Mouse (Mus musculus): ENCODE data around the gene Zdhhc24.

Gene Zdhhc24

GRCm38 (mm10) chr19:4879324-4879703 is 846 bp downstream of the Zdhhc24 start:
- no peak for DNase-seq

- no peak for DNase-seq
Measured at GRCm38 (mm10) chr19:4883961-4884360, 5.5 kb downstream of the Zdhhc24 start.

- no peak for DNase-seq
Measured at GRCm38 (mm10) chr19:4889791-4890190, 11.3 kb downstream of the Zdhhc24 start.

- DNase-seq = no peak
Measured at GRCm38 (mm10) chr19:4891798-4892197, 13.3 kb downstream of the Zdhhc24 start.

- no peak for DNase-seq
Measured at GRCm38 (mm10) chr19:4896780-4897520, 18.5 kb downstream of the Zdhhc24 start.

GRCm38 (mm10) chr19:4898972-4899371 is 20.5 kb downstream of the Zdhhc24 start:
- DNase-seq = no peak

- no peak for DNase-seq
Measured at GRCm38 (mm10) chr19:4899888-4900287, 21.4 kb downstream of the Zdhhc24 start.

GRCm38 (mm10) chr19:4905979-4906794 is 27.7 kb downstream of the Zdhhc24 start, which contains the start of gene Bbs1:
TSS of gene Bbs1 (minus strand) at chr19:4906628.
- peak; percentile 88 for DNase-seq

- DNase-seq = peak; percentile 66
Measured at GRCm38 (mm10) chr19:4908107-4908506, 29.6 kb downstream of the Zdhhc24 start.

- no peak for DNase-seq
Measured at GRCm38 (mm10) chr19:4909376-4909775, 30.9 kb downstream of the Zdhhc24 start.

- DNase-seq = no peak
Measured at GRCm38 (mm10) chr19:4915924-4916603, 37.6 kb downstream of the Zdhhc24 start.

GRCm38 (mm10) chr19:4916827-4917226 is 38.4 kb downstream of the Zdhhc24 start:
- no peak for DNase-seq

GRCm38 (mm10) chr19:4919652-4920051 is 41.2 kb downstream of the Zdhhc24 start:
- DNase-seq = no peak

GRCm38 (mm10) chr19:4925121-4925860 is 46.8 kb downstream of the Zdhhc24 start:
- DNase-seq = no peak

- DNase-seq = peak; percentile 100
Measured at GRCm38 (mm10) chr19:4927904-4928531, 49.5 kb downstream of the Zdhhc24 start, which contains the start of gene Dpp3. TSS of gene Dpp3 (minus strand) at chr19:4928287.

GRCm38 (mm10) chr19:4928781-4929180 is 50.3 kb downstream of the Zdhhc24 start:
- no peak for DNase-seq
